Mouse (Mus musculus): ENCODE measurements around the gene Col6a5.

DNA sequence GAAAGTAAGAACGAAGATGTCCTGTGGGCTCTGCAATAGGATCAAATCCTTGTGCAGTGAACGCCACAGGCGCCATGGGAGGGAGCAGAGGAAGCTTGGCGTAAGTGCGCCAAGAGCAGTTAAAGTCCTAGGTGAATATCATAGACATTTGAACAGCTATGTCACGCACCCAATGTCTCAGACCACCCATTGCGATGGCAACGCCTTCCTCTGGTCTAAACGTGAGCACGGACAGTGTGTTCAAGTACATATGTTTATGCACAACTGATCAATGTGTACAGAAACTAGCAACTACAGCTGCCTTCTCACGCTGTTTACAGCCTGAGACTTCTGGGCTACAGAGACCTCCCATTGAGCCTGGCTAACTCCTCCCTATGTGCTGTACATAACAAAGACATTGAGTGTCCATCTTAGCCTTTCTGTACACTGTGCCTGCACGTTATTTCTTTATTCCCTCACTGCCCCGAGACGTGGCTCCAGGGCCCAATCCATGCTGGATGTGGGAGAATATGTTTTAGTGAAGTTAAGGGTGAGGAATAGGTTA lies 11.0 kb upstream of the Col6a5 start:
- TF ChIP-seq IRF4 (IDR thresholded peaks at IDR 0.05; ENCODE audit: low read depth, low read length) (no peak), CTCF (conservative IDR thresholded peaks at IDR 0.05 in 1 of 2, IDR thresholded peaks at IDR 0.05 in 1 of 2; ENCODE audit: low read depth in 2 of 2, low read length in 2 of 2) (no peak)

Measured in CH12.LX (cell line).